Mouse (Mus musculus) stomach, postnatal 0 days (tissue): ENCODE data around the gene Mapk11. TPM values are rescaled to one million over a fixed set of nuclear protein-coding genes. Genes with fewer than 3 reads are reported as not detected.

Source experiments
- ATAC-seq: fragments of 200-750 bp; cut with Nextera tagmentation; 2 replicates; pipeline ENCODE4 v1.8.0; 2017; ENCODE audit not compliant: low FRiP score, low TSS enrichment
- DNase-seq: peaks from one replicate; pipeline ENCODE4 v3.0.0-alpha.2; 2016; ENCODE audit warnings: low spot score
- H3K27ac ChIP-seq: fragments of 300-500 bp; sonication (generic); replicated peaks from 2 replicates; pipeline ENCODE4 v1.5.1; 2014; ENCODE audit warnings: mild to moderate bottlenecking, control low read depth
- H3K27me3 ChIP-seq: fragments of 300-500 bp; sonication (generic); 2 replicates; pipeline ENCODE4 v1.6.1; 2014; ENCODE audit warnings: low read length; ENCODE audit not compliant: control insufficient read depth, insufficient read depth
- H3K36me3 ChIP-seq: fragments of 300-500 bp; sonication (generic); 2 replicates; pipeline ENCODE4 v1.6.1; 2014; ENCODE audit warnings: low read length, mixed read lengths; ENCODE audit not compliant: control insufficient read depth, insufficient read depth
- H3K4me1 ChIP-seq: fragments of 300-500 bp; sonication (generic); replicated peaks from 2 replicates; pipeline ENCODE4 v1.6.1; 2014; ENCODE audit warnings: antibody characterized with exemption; ENCODE audit not compliant: control insufficient read depth, insufficient read depth
- H3K4me2 ChIP-seq: fragments of 300-500 bp; sonication (generic); replicated peaks from 2 replicates; pipeline ENCODE4 v1.6.1; 2014; ENCODE audit warnings: low read depth, mild to moderate bottlenecking, control low read depth, moderate library complexity
- H3K4me3 ChIP-seq: fragments of 300-500 bp; sonication (generic); 2 replicates; pipeline ENCODE4 v1.5.1; 2014; ENCODE audit warnings: low read depth, low read length, control low read depth
- H3K9ac ChIP-seq: fragments of 300-500 bp; sonication (generic); 2 replicates; pipeline ENCODE4 v1.6.1; 2014; ENCODE audit warnings: mild to moderate bottlenecking, low read length, control low read depth, mixed read lengths
- H3K9me3 ChIP-seq: fragments of 300-500 bp; sonication (generic); 2 replicates; pipeline ENCODE4 v1.6.1; 2016; ENCODE audit warnings: low read length; ENCODE audit not compliant: control insufficient read depth
- CTCF ChIP-seq: IDR thresholded peaks from 2 replicates; pipeline ENCODE4 v1.5.1; 2016; ENCODE audit warnings: antibody characterized with exemption, low read depth, mild to moderate bottlenecking, moderate library complexity
- EP300 ChIP-seq: optimal IDR thresholded peaks from 2 replicates; pipeline ENCODE3; 2016; ENCODE audit warnings: antibody characterized with exemption
- WGBS: fragments of 180-500 bp; shearing (Covaris S2); extraction: QIAGEN DNeasy Blood & Tissue Kit; methylation state at CpG from one replicate; pipeline ENCODE4 v1.1.7; 2014; 5-methylcytosine and 5-hydroxymethylcytosine counted together
- polyA plus RNA-seq: library from polyadenylated mRNA; unstranded; fragments of >200 nt; fragmentation: Nextera tagmentation; extraction: Ambion mirVana; gene quantifications from 2 replicates; pipeline ENCODE4 v1.2.1, GENCODE M21; 2015

Mapk11 gene
- polyA plus RNA-seq, 1 experiment from 2014 or later, result 2.1 TPM

- Histone ChIP-seq H3K27ac (no peak overlapping the region), H3K4me3 (no peak overlapping the region), H3K4me1 (no peaks in the 10 kb centered on the region), H3K9ac (no peak overlapping the region), H3K27me3 (no peaks in the 10 kb centered on the region), H3K36me3 (peaks cover 27% of the 10 kb centered on the region), H3K9me3 (no peaks in the 10 kb centered on the region), H3K4me2 (no peak overlapping the region)
- no peak for DNase-seq
- ATAC-seq, result no peak
- WGBS, result 91% methylated on average over 13 of the region's 13 CpGs
- no peak for TF ChIP-seq EP300
- no peak for TF ChIP-seq CTCF
Measured at GRCm38 (mm10) chr15:89106073-89106472, 43.4 kb downstream of the Mapk11 start.

- H3K36me3 ChIP-seq, result peaks cover 39% of the 10 kb centered on the region
- no peak overlapping the region for H3K9ac ChIP-seq
- H3K27ac ChIP-seq, result no peak overlapping the region
- no peak overlapping the region for H3K4me2 ChIP-seq
- WGBS, result 98% methylated on average over 8 of the region's 8 CpGs
- H3K4me1 ChIP-seq, result no peaks in the 10 kb centered on the region
- DNase-seq, result no peak
- no peak for ATAC-seq
- no peak overlapping the region for H3K4me3 ChIP-seq
- H3K9me3 ChIP-seq, result no peaks in the 10 kb centered on the region
- no peak for TF ChIP-seq CTCF
- no peaks in the 10 kb centered on the region for H3K27me3 ChIP-seq
Measured at GRCm38 (mm10) chr15:89104425-89104824, 45.0 kb downstream of the Mapk11 start.

- H3K36me3 ChIP-seq, result peaks cover 41% of the 10 kb centered on the region
- DNase-seq, result no peak
- no peak overlapping the region for H3K9ac ChIP-seq
- H3K4me2 ChIP-seq, result no peak overlapping the region
- WGBS, result 84% methylated on average over 10 of the region's 10 CpGs
- H3K9me3 ChIP-seq, result no peaks in the 10 kb centered on the region
- ATAC-seq, result no peak
- TF ChIP-seq CTCF, result no peak
- no peak for TF ChIP-seq EP300
- no peaks in the 10 kb centered on the region for H3K4me1 ChIP-seq
- H3K27me3 ChIP-seq, result no peaks in the 10 kb centered on the region
- no peak overlapping the region for H3K4me3 ChIP-seq
- no peak overlapping the region for H3K27ac ChIP-seq
Measured at GRCm38 (mm10) chr15:89103921-89104320, 45.5 kb downstream of the Mapk11 start.

GRCm38 (mm10) chr15:89102646-89103045 is 46.8 kb downstream of the Mapk11 start:
- DNase-seq (no peak), ATAC-seq (no peak)
- Histone ChIP-seq H3K9me3 (no peaks in the 10 kb centered on the region), H3K4me1 (no peaks in the 10 kb centered on the region), H3K27me3 (no peaks in the 10 kb centered on the region), H3K9ac (no peak overlapping the region), H3K4me3 (no peak overlapping the region), H3K36me3 (peaks cover 47% of the 10 kb centered on the region), H3K27ac (no peak overlapping the region), H3K4me2 (no peak overlapping the region)
- no peak for TF ChIP-seq EP300
- TF ChIP-seq CTCF, result no peak
- WGBS, result 79% methylated on average over 5 of the region's 5 CpGs

- 81% methylated on average over 12 of the region's 12 CpGs for WGBS
- no peaks in the 10 kb centered on the region for H3K27me3 ChIP-seq
- no peak overlapping the region for H3K9ac ChIP-seq
- TF ChIP-seq CTCF (no peak), EP300 (no peak)
- H3K4me1 ChIP-seq, result no peaks in the 10 kb centered on the region
- H3K9me3 ChIP-seq, result no peaks in the 10 kb centered on the region
- H3K36me3 ChIP-seq, result peaks cover 56% of the 10 kb centered on the region
- no peak overlapping the region for H3K4me3 ChIP-seq
- no peak for DNase-seq
- no peak overlapping the region for H3K4me2 ChIP-seq
- H3K27ac ChIP-seq, result no peak overlapping the region
- no peak for ATAC-seq
Measured at GRCm38 (mm10) chr15:89100823-89101222, 48.6 kb downstream of the Mapk11 start.

- Histone ChIP-seq H3K4me2 (no peak overlapping the region), H3K4me3 (no peak overlapping the region), H3K9me3 (no peaks in the 10 kb centered on the region), H3K4me1 (no peaks in the 10 kb centered on the region), H3K36me3 (peaks cover 58% of the 10 kb centered on the region), H3K27me3 (no peaks in the 10 kb centered on the region), H3K9ac (no peak overlapping the region), H3K27ac (no peak overlapping the region)
- WGBS, result 88% methylated on average over 7 of the region's 7 CpGs
- DNase-seq, result no peak
- ATAC-seq, result no peak
- TF ChIP-seq CTCF, result no peak
- no peak for TF ChIP-seq EP300
Measured at GRCm38 (mm10) chr15:89098616-89099015, 50.8 kb downstream of the Mapk11 start.
